Mouse (Mus musculus): ENCODE measurements around the gene Snw1.
"Not testable (repeated sequence)": the region's sequence is repeated elsewhere in the genome, so short reads cannot be mapped to it uniquely, and the experiment has no call there.

Snw1 gene

GRCm38 (mm10) chr12:87471964-87472786, at the start of gene Snw1:
TSS of gene Snw1 (minus strand) at chr12:87472274.
- in situ Hi-C loops (cut with MseI, MboI) = no loop called here

DNA sequence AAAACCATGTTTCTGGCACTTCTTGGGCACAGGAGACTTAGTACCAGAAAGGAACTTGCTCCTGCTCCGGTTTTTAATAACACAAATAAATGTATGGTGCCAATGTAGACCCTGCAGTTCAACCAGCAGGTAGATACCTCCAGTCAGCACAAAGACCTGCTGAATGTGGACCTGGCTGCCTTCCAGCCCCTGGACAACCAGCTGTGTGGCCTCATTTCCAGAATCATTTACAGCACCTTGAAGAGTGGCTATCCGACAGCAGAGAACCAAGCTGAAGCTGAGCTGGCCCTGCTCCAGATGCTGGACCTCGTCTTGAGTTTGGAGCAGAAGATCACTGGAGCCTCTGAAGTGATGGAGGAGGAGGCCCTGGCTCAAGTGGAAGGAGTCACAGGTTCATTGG, 47.5 kb upstream of the Snw1 start:
- in situ Hi-C loops (cut with MseI, MboI) = loop anchor here in 1 of 2 experiments (5.0 kb wide), 1 partner anchor 728 kb away; no protein-coding TSS in a partner anchor

DNA sequence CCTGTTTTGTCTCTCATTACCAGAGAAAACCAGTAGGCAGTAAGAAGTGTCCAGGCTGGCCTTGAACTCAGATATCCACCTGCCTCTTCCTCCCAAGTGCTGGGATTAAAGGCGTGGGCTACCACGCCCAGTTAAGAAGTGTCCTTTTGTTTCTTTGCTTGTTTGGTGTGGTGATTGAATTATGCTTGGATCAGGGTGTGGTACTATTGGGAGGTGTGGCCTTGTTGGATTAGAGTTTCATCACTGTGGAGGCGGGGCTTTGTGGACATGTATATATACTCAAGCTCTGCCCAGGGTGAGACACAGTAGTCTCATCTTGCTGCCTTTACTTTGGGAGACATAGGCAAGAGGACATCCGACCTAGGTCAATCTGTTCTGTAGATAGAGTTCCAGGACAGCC, 41.9 kb upstream of the Snw1 start, which contains the start of gene Gm8300:
Gm8300 (plus strand) TSS at position 301 of the 400 bp plus-strand sequence.
- in situ Hi-C loops (cut with MseI, MboI) = not testable (repeated sequence)

DNA sequence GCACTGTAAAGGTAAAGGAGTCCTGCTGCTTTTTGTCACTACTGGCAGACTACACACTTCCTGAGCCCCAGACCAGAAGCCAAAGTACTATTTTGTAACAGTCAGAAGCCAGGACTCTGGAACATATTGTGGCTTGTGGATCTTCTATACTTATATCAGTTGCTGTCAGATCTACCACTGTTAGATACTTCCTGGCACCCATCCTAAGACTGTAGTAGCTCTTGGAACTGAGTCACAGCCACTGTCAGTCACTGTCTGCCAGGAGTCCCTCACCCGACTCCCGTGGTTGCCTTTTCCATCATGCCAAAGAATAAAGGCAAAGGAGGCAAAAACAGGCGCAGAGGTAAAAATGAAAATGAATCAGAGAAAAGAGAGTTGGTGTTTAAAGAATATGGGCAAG, 22.3 kb upstream of the Snw1 start, which contains the start of gene Gm5788:
Gm5788 (plus strand) TSS at position 301 of the 400 bp plus-strand sequence.
- in situ Hi-C loops (cut with MseI, MboI) = not testable (repeated sequence)

- in situ Hi-C loops (cut with MseI, MboI) = not testable (repeated sequence)
Measured at GRCm38 (mm10) chr12:87488683-87489082, 16.6 kb upstream of the Snw1 start.

DNA sequence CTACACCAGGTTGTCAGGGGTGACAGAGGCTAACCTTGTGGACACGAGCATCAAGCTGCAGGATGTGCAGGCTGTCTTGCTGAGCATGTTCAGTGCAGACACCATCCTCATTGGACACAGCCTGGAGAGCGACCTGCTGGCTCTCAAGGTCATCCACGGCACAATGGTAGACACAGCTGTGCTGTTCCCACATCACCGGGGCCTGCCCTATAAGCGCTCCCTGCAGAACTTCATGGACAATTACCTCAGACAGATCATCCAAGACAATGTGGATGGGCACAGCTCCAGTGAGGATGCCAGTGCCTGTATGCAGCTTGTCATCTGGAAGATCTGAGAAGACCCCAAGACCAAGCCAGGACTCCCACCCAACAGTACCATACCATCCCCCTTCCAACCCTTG, 10.4 kb upstream of the Snw1 start:
- in situ Hi-C loops (cut with MseI, MboI) = not testable (repeated sequence)

DNA sequence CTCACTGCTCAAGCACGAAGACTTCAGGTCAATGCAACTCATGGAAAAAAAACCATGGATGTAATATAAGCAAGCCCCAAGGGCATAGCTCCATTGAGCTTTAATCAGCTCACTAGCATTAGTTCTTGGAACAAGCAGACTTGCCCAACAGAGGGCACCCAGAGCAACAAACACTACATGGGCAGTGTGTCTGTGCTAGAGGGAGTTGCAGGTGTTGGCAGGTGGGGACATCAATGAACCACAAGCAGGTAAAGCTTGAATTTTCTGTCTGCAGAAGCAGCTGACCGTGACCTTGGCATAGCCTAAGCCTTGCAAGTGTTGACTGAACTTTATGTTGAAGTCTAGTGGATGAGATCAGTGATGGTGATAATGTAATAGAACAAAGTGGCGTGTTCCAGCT, 2.7 kb upstream of the Snw1 start:
- in situ Hi-C loops (cut with MseI, MboI) = loop anchor here (5.0 kb wide), 1 partner anchor 1168 kb away; no protein-coding TSS in a partner anchor

DNA sequence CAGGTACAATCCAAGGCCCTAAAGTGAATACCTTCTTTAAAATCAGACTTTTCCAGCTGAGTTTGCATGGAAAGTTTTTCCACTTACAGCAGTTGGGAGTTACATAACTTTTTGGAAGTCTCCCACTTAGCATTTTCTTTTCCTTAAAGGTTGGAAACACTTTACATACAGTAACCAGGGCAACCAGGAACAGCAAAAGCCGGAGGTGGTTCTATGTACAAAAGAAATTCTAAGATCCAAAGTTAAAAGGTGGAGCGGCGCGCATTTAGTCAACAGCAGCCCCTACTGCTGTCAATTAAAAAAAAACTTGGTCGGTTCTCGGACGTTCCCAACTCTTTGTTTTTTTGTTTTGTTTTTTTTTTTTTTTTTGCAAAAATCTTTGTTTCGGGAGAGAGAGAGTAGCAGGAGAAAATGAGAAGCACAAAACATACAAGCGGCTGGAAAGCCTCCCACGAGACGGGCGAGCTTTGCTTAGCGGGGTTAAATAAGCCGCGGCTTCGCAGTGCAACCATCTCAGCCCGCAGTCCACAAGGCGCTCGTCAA, 582 bp downstream of the Snw1 start:
- in situ Hi-C loops (cut with MseI, MboI) = no loop called here

DNA sequence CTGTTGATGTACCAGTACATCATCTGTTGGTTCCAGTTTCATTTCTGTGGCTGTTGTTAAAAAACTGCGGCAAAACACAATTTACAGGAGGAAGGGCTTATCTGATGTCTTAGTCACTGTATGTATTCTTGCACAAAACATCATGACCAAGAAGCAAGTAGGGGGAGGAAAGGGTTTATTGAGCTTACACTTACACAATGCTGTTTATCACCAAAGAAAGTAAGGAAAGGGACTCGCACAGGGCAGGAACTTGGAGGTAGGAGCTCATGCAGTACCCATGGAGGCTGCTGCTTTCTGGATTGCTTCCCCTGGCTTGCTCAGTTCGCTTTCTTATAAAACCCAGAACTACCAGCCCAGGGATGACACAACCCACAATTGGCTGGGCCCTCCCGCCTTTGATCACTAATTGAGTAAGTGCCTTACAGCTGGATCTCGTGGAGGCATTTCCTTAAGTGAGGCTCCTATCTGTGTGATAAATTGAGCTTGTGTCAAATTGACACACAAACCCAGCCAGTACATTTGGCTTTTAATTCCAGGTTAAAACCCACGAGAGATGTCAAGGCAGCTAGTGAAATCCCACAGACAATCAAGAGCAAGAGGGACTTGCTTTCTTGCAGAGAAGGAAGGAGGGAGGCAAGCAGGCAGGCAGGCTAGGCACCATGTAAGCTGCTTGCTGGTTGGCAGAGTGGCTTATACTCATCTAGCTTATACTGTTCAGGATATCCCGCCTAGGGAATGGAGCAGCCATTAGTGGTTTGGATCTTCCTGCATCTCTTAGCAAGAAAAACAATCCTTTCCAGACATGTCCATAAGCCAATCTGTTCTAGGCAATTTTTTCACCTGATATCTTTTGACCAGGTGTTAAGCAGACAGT, 1.6 kb downstream of the Snw1 start:
- in situ Hi-C loops (cut with MseI, MboI) = no loop called here

- in situ Hi-C loops (cut with MseI, MboI) = no loop called here
Measured at GRCm38 (mm10) chr12:87464678-87465297, 7.3 kb downstream of the Snw1 start.

GRCm38 (mm10) chr12:87449456-87449855, 22.6 kb downstream of the Snw1 start:
- in situ Hi-C loops (cut with MseI, MboI) = no loop called here

- in situ Hi-C loops (cut with MseI, MboI) = no loop called here
Measured at GRCm38 (mm10) chr12:87444211-87444610, 27.9 kb downstream of the Snw1 start.

DNA sequence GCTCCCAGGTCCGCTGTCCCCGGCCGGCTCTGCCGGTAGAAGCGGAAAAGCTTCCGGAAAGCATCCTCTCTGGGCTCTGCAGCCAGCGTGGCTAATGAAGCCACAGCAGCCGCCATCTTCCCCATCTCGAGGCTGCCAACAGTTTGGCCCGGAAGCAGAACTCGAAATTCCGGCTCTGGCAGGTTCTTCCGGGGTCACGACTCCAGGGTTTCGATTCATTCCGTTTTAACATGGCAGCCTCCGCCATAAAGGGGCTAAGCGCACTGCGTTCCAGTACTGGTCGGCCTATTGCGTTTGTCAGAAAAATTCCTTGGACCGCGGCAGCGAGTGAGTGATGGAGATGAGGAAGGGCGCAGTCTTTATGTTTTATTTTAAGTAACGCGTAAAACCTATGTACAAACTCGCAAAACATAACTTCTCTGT, 28.4 kb downstream of the Snw1 start, which contains the start of the genes Slirp and Alkbh1:
Slirp (plus strand) TSS at position 197 of the 423 bp plus-strand sequence.
Alkbh1 (minus strand) TSS at position 318 of the 423 bp plus-strand sequence.
- in situ Hi-C loops (cut with MseI, MboI) = no loop called here

- in situ Hi-C loops (cut with MseI, MboI) = no loop called here
Measured at GRCm38 (mm10) chr12:87443115-87443699, 28.9 kb downstream of the Snw1 start.

DNA sequence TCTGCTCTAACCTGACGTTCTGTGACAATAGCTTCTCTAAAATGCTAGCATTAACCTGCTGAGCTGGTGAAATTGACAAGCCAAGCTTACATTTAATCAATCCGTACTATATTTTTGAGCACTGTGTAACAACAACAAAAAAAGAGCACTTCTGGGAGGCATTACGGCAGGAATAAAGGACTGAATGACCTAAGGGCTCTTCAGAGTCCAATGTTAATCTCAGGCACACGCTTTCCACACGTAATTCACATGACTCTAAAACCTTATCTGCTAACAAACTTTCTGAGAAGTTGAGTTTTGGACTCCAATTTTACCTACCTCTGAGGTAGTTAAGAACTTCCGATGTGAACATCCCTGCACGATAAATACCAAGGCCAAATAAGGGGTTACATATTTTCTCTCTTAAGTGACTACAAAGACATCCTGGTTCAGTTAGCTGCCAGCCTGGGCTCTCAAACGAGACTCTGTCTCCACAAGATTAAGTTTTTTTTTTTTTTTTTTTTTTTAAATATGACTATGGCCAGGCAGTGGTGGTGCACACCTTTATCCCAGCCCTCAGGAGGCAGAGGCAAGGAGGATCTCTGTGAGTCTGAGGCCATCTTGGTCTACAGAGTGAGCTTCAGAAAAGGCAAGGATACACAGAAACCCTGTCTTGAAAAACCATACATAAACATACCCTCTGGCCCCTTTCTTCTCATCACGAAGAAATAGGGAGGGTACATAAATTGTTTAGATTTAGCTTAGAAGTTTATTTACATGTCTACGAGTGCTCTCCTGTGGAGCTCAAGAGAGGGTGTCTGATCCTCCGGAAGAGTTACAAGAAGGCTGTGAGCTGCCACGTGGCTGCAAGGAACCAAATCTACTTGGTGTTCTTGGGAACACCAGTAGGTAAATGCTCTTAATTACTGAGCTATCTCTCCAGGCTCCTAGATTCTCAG, 29.6 kb downstream of the Snw1 start:
- in situ Hi-C loops (cut with MseI, MboI) = no loop called here

DNA sequence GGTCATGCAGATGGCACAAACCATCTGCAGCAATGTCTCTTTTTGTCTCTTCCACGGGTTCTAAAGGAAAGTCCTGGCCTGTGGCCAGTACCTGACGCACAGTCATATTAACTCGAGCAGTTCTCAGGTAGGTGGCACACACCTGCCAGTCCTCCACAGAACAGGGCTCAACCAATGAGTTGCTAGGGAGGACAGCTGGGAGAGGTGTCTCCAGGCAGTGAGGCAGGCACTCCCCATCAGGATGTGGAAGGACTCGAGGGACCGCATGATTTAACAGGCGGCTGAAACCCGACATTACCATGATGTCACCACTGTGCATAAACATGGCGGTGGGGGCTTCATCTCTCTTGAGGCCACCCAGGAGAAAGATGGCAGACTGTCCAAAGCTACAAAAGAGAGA, 43.2 kb downstream of the Snw1 start:
- in situ Hi-C loops (cut with MseI, MboI) = no loop called here

- in situ Hi-C loops (cut with MseI, MboI) = no loop called here
Measured at GRCm38 (mm10) chr12:87428295-87428694, 43.8 kb downstream of the Snw1 start.

GRCm38 (mm10) chr12:87426354-87427031, 45.6 kb downstream of the Snw1 start:
- in situ Hi-C loops (cut with MseI, MboI) = no loop called here

DNA sequence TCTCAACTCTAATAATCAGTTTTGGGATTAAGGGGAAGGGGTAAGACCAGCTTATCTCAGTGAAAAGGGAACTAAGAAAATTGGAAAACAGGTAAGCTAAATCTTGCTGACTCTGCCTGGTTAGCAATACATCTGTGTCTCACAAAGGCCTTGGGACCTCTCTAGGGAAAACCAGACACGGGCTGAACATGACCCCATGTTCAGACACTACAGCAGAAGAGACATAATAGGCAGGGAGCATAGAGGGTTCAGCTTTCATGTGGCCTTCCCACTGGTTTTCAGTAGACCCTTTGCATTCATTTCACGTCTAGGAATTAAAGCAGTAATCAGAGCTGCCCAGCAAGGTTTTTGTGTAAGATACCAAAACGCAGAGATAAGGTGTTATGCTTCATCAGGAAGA, 47.6 kb downstream of the Snw1 start:
- in situ Hi-C loops (cut with MseI, MboI) = no loop called here
